Mouse (Mus musculus) lung, adult 2 months (tissue): ENCODE measurements around the gene Mageh1.

Source experiments
- CTCF ChIP-seq: fragments of 200-500 bp; IDR thresholded peaks from 2 replicates; pipeline ENCODE4 v1.5.1; 2011; ENCODE audit warnings: mild to moderate bottlenecking, low read length, control low read depth; ENCODE audit not compliant: insufficient read depth
- POLR2A ChIP-seq: fragments of 200-500 bp; IDR thresholded peaks from 2 replicates; pipeline ENCODE4 v1.6.1; 2011; ENCODE audit warnings: low read depth, mild to moderate bottlenecking, control low read depth, low read length, borderline replicate concordance; ENCODE audit errors: extremely low read depth

DNA sequence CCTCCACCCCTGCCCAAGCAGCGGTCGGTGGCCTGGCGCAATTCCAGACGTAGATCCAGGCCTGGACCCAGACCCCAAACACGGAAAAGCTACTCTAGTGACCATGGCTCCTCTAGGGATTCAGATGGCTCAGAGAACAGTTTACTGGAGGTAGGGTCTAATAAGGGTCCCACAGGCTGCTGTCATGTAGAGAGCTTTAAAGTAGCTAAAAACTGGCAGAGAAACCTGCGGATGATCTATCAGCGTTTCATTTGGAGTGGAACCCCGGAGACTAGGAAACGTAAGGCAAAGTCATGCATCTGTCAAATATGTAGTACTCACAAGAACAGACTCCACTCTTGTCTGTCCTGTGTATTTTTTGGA is 29.7 kb downstream of the Mageh1 start:
- TF ChIP-seq CTCF, result no peak
- no peak for TF ChIP-seq POLR2A
